Mouse (Mus musculus): ENCODE measurements at regions not wholly inside any gene's neighbourhood (a gene's known extent, or its start where the extent isn't known, plus 50 kb on each side); places are given as distances from the start of the nearest gene placed in this dataset.

GRCm38 (mm10) chr9:40617676-40618062, 52.7 kb upstream of the Gm21915 start:
- no peak for DNase-seq (ENCODE audit: extremely low read depth, insufficient read length, low spot score)

- no peak for DNase-seq (ENCODE audit: extremely low read depth, insufficient read length, low spot score)
Observed at GRCm38 (mm10) chr9:40617036-40617675, 53.3 kb upstream of the Gm21915 start.

GRCm38 (mm10) chr9:40616426-40617035, 53.9 kb upstream of the Gm21915 start:
- no peak for DNase-seq (ENCODE audit: extremely low read depth, insufficient read length, low spot score)

GRCm38 (mm10) chr9:40615891-40616290, 54.5 kb upstream of the Gm21915 start:
- DNase-seq (ENCODE audit: extremely low read depth, insufficient read length, low spot score) = no peak

GRCm38 (mm10) chr9:40614071-40614470, 56.3 kb upstream of the Gm21915 start:
- DNase-seq (ENCODE audit: extremely low read depth, insufficient read length, low spot score) = no peak

- no peak for DNase-seq (ENCODE audit: extremely low read depth, insufficient read length, low spot score)
Observed at GRCm38 (mm10) chr9:40613182-40613581, 57.2 kb upstream of the Gm21915 start.

- no peak for DNase-seq (ENCODE audit: extremely low read depth, insufficient read length, low spot score)
Observed at GRCm38 (mm10) chr9:40612755-40613154, 57.7 kb upstream of the Gm21915 start.

GRCm38 (mm10) chr9:40612312-40612711, 58.1 kb upstream of the Gm21915 start:
- DNase-seq (ENCODE audit: extremely low read depth, insufficient read length, low spot score) = peak; percentile 42

GRCm38 (mm10) chr9:40611626-40612025, 58.8 kb upstream of the Gm21915 start:
- DNase-seq (ENCODE audit: extremely low read depth, insufficient read length, low spot score) = no peak

- no peak for DNase-seq (ENCODE audit: extremely low read depth, insufficient read length, low spot score)
Observed at GRCm38 (mm10) chr9:40608596-40608995, 61.8 kb upstream of the Gm21915 start.

GRCm38 (mm10) chr9:40607941-40608340, 62.5 kb upstream of the Gm21915 start:
- no peak for DNase-seq (ENCODE audit: extremely low read depth, insufficient read length, low spot score)

- no peak for DNase-seq (ENCODE audit: extremely low read depth, insufficient read length, low spot score)
Observed at GRCm38 (mm10) chr9:40603521-40603920, 66.9 kb upstream of the Gm21915 start.

- no peak for DNase-seq (ENCODE audit: extremely low read depth, insufficient read length, low spot score)
Observed at GRCm38 (mm10) chr9:40598431-40598831, 67.2 kb upstream of the Gramd1b start.

GRCm38 (mm10) chr9:40587421-40587820, 56.2 kb upstream of the Gramd1b start:
- DNase-seq (ENCODE audit: extremely low read depth, insufficient read length, low spot score) = no peak

GRCm38 (mm10) chr9:40586581-40586980, 55.4 kb upstream of the Gramd1b start:
- DNase-seq (ENCODE audit: extremely low read depth, insufficient read length, low spot score) = no peak

- DNase-seq (ENCODE audit: extremely low read depth, insufficient read length, low spot score) = peak; percentile 38
Observed at GRCm38 (mm10) chr9:40583554-40583953, 52.4 kb upstream of the Gramd1b start.

GRCm38 (mm10) chr9:40581854-40582253, 50.7 kb upstream of the Gramd1b start:
- no peak for DNase-seq (ENCODE audit: extremely low read depth, insufficient read length, low spot score)
